Mouse (Mus musculus): ENCODE measurements around the gene Fzd7. TPM values are rescaled to one million over a fixed set of nuclear protein-coding genes. Genes with fewer than 3 reads are reported as not detected.

Fzd7 gene
- total and polyA plus RNA-seq, 3 experiments, result 4.0 to 10.1 (median 4.8) TPM

DNA sequence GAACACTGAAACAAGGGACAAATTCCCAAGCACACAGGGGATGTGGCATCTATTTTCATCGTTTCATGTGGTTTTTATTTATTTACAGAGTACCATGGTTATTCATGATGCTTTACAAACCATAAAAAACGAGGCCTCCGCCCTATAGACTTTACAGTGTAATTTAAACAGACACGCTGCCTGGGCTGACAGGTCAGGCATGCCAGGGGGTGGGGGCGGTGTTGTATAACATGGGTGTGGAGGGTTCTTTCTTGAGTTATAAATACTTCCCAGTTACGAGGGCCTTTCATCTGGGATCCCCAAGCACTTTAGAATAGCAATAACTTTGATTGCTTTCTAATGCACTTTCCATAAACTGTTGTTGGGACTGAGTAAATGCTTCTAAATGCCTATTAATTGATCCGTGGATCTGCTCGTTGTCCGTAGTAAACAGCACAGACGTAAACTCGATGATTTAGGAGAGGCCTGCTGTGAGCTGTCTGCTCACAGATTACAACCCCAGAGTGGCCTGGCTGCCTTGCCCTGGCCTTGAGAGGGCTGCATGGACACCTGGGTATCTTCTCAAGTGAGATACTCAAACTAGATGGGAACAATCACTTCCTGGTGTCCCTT is 38.1 kb downstream of the Fzd7 start:
- no peak overlapping the region for H3K27ac ChIP-seq (ENCODE audit: insufficient read depth, low read depth)
- no peaks in the 10 kb centered on the region for H3K79me2 ChIP-seq (replicated peaks; ENCODE audit: control insufficient read depth, extremely low read depth, insufficient read depth, poor library complexity, severe bottlenecking)
- no peak for DNase-seq (ENCODE audit: extremely low read depth)
- no peaks in the 10 kb centered on the region for H3K27me3 ChIP-seq (replicated peaks)
- no peaks in the 10 kb centered on the region for H3K9me3 ChIP-seq (replicated peaks; ENCODE audit: low read length)
- no peak overlapping the region for H3K4me2 ChIP-seq (ENCODE audit: insufficient read depth, low read depth, poor library complexity, severe bottlenecking)
- H3K9ac ChIP-seq (ENCODE audit: insufficient read depth, low read depth), result no peak overlapping the region
- H3K4me3 ChIP-seq (replicated peaks in 1 of 3; ENCODE audit: low read depth in 2 of 3, low read length in 2 of 3, poor library complexity in 1 of 3), result no peak overlapping the region
- dilution Hi-C loops (cut with MboI; ENCODE audit: extremely low pct_ligation_motif_present, extremely low pct_unique_long_range_greater_than_20kb, low sequenced_read_pairs) (no loop called here), in situ Hi-C loops (cut with MboI; ENCODE audit: low pct_ligation_motif_present, low pct_unique_long_range_greater_than_20kb, low sequenced_read_pairs) (no loop called here)
- H3K4me1 ChIP-seq (ENCODE audit: control insufficient read depth in 1 of 2, insufficient read depth in 2 of 2), result no peaks in the 10 kb centered on the region
- no peak for TF ChIP-seq ZKSCAN1 (IDR thresholded peaks at IDR 0.05; ENCODE audit: borderline replicate concordance, low read depth, low read length)
- no peak for TF ChIP-seq HCFC1 (IDR thresholded peaks at IDR 0.05; ENCODE audit: low read depth, low read length)
- TF ChIP-seq ZMIZ1 (IDR thresholded peaks at IDR 0.05; ENCODE audit: low read depth, low read length), result no peak
- no peak for TF ChIP-seq EP300 (IDR thresholded peaks at IDR 0.05; ENCODE audit: low read length)
- TF ChIP-seq BHLHE40 (IDR thresholded peaks at IDR 0.05; ENCODE audit: low read depth, low read length), result no peak
- TF ChIP-seq CHD2 (IDR thresholded peaks at IDR 0.05; ENCODE audit: low read length), result no peak
- no peak for TF ChIP-seq USF1 (IDR thresholded peaks at IDR 0.05; ENCODE audit: low read depth, low read length)
- TF ChIP-seq MXI1 (IDR thresholded peaks at IDR 0.05; ENCODE audit: low read depth, low read length), result no peak
- no peak for TF ChIP-seq KAT2A (IDR thresholded peaks at IDR 0.05; ENCODE audit: insufficient replicate concordance, low read length)
- TF ChIP-seq RAD21 (IDR thresholded peaks at IDR 0.05; ENCODE audit: low read depth, low read length), result no peak
- no peak for TF ChIP-seq CTCF (conservative IDR thresholded peaks at IDR 0.05 in 1 of 2, IDR thresholded peaks at IDR 0.05 in 1 of 2; ENCODE audit: low read depth in 2 of 2, low read length in 2 of 2)
- no peak for TF ChIP-seq PAX5 (IDR thresholded peaks at IDR 0.05; ENCODE audit: low read length)
- TF ChIP-seq E2F4 (IDR thresholded peaks at IDR 0.05; ENCODE audit: insufficient replicate concordance, low read depth, low read length), result no peak
- no peak for TF ChIP-seq GABPA (IDR thresholded peaks at IDR 0.05; ENCODE audit: insufficient replicate concordance, low read depth, low read length)
- TF ChIP-seq SIN3A (IDR thresholded peaks at IDR 0.05; ENCODE audit: low read length), result no peak
- no peak for TF ChIP-seq IRF4 (IDR thresholded peaks at IDR 0.05; ENCODE audit: low read depth, low read length)
- H3K36me3 ChIP-seq (replicated peaks in 1 of 2; ENCODE audit: control insufficient read depth in 1 of 2, insufficient read depth in 1 of 2, low read length in 1 of 2), result no peaks in the 10 kb centered on the region

DNA sequence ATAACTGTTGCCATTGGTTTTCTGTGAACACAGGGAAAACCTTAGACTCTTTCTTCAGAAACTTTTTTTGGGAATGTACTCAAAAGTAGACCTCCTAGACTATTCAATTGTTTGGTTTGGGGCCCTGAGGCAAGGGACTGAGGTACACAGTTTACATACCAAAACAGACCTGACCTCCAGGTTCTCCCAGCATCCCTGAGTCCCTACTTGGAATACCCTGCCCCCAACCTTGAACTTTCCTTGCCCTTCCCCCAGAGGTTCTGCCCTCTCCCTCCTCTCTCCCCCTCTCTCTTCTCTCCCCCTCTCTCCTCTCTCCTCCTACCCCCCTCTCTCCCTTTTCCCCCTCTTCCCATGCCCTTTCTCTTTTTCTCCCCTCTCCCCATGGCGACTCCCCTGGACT is 40.2 kb downstream of the Fzd7 start:
- no peaks in the 10 kb centered on the region for H3K4me1 ChIP-seq (ENCODE audit: control insufficient read depth in 1 of 2, insufficient read depth in 2 of 2)
- H3K4me2 ChIP-seq (ENCODE audit: insufficient read depth, low read depth, poor library complexity, severe bottlenecking), result no peak overlapping the region
- in situ Hi-C loops (cut with MboI; ENCODE audit: low pct_ligation_motif_present, low pct_unique_long_range_greater_than_20kb, low sequenced_read_pairs) (no loop called here), dilution Hi-C loops (cut with MboI; ENCODE audit: extremely low pct_ligation_motif_present, extremely low pct_unique_long_range_greater_than_20kb, low sequenced_read_pairs) (no loop called here)
- H3K79me2 ChIP-seq (replicated peaks; ENCODE audit: control insufficient read depth, extremely low read depth, insufficient read depth, poor library complexity, severe bottlenecking), result no peaks in the 10 kb centered on the region
- no peaks in the 10 kb centered on the region for H3K36me3 ChIP-seq (replicated peaks in 1 of 2; ENCODE audit: control insufficient read depth in 1 of 2, insufficient read depth in 1 of 2, low read length in 1 of 2)
- H3K9me3 ChIP-seq (replicated peaks; ENCODE audit: low read length), result no peaks in the 10 kb centered on the region
- no peak for DNase-seq (ENCODE audit: extremely low read depth)
- H3K27me3 ChIP-seq (replicated peaks), result no peaks in the 10 kb centered on the region
- H3K27ac ChIP-seq (ENCODE audit: insufficient read depth, low read depth), result no peak overlapping the region
- H3K9ac ChIP-seq (ENCODE audit: insufficient read depth, low read depth), result no peak overlapping the region
- H3K4me3 ChIP-seq (replicated peaks in 1 of 3; ENCODE audit: low read depth in 2 of 3, low read length in 2 of 3, poor library complexity in 1 of 3), result no peak overlapping the region
- TF ChIP-seq ZKSCAN1 (IDR thresholded peaks at IDR 0.05; ENCODE audit: borderline replicate concordance, low read depth, low read length) (no peak), POLR2AphosphoS2 (IDR thresholded peaks at IDR 0.05; ENCODE audit: low read depth, low read length) (no peak), GABPA (IDR thresholded peaks at IDR 0.05; ENCODE audit: insufficient replicate concordance, low read depth, low read length) (no peak), MAZ (IDR thresholded peaks at IDR 0.05; ENCODE audit: low read depth, low read length) (no peak), ELF1 (IDR thresholded peaks at IDR 0.05; ENCODE audit: low read depth, low read length) (no peak), POLR2A (IDR thresholded peaks at IDR 0.05; ENCODE audit: low read depth, low read length) (no peak), CTCF (conservative IDR thresholded peaks at IDR 0.05 in 1 of 2, IDR thresholded peaks at IDR 0.05 in 1 of 2; ENCODE audit: low read depth in 2 of 2, low read length in 2 of 2) (no peak), ZMIZ1 (IDR thresholded peaks at IDR 0.05; ENCODE audit: low read depth, low read length) (no peak), SMC3 (IDR thresholded peaks at IDR 0.05; ENCODE audit: low read depth, low read length) (no peak), RAD21 (IDR thresholded peaks at IDR 0.05; ENCODE audit: low read depth, low read length) (no peak), NRF1 (IDR thresholded peaks at IDR 0.05; ENCODE audit: low read depth, low read length) (no peak), MAFK (IDR thresholded peaks at IDR 0.05; ENCODE audit: insufficient replicate concordance, low read length) (no peak)
